Comparison of ENCODE assay signal across 18 mouse cellular contexts in the genomic region with DNA sequence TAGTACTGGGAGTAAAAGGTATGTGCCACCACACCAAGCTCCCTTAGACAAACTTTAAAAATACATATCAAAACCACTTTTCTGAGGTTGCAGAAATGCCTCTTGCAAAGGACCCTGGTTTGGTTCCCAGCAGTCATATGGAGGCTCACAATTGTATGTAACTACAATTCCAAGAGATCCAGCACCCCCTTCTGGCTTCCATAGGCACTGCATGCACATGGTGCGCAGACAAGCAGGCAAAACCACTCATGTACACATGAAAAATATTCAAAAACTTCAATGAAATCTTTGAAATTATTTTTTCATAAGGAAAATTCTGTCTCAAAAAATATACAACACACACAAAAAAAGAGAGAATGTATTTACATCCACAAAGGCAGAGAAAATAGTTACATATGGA. TPM values are rescaled to one million over a fixed set of nuclear protein-coding genes. Genes with fewer than 3 reads are reported as not detected.
DNase-seq lines count a peak whose midpoint lies in the region; TF ChIP-seq lines count a peak whose summit lies in the region.
"Had no signal": no experiment of that assay in that cellular context is flagged by ENCODE, and none has a peak within 500 bp of the region (broad histone marks: within the 10 kb centered on the region; RNA-seq: fewer than 3 reads in every experiment).

No protein-coding gene starts in this region.

- H3K27me3 ChIP-seq in heart, adult 2 months (ENCODE audit: control insufficient read depth, insufficient read depth, low read length), result no peaks in the 10 kb centered on the region
- no peaks in the 10 kb centered on the region for H3K27me3 ChIP-seq in testis, adult 2 months (ENCODE audit: control insufficient read depth, insufficient read depth, low read length)
- H3K27me3 ChIP-seq: embryonic facial prominence, embryonic 13.5 days; kidney, embryonic 15.5 days had no signal

- TF ChIP-seq POLR2A in heart, adult 2 months (IDR thresholded peaks at IDR 0.05; ENCODE audit: insufficient read depth, low read depth, low read length), result no peak
- no peak for TF ChIP-seq POLR2A in testis, adult 2 months (IDR thresholded peaks at IDR 0.05; ENCODE audit: control insufficient read depth, low read depth, low read length)

- H3K27ac ChIP-seq in heart, adult 2 months, result no peak overlapping the region
- H3K27ac ChIP-seq in layer of hippocampus, adult 2 months, result no peak overlapping the region
- H3K27ac ChIP-seq in testis, adult 2 months (ENCODE audit: control insufficient read depth, insufficient read depth, low read depth, low read length), result no peak overlapping the region
- H3K27ac ChIP-seq: embryonic facial prominence, embryonic 13.5 days; hindbrain, embryonic 14.5 days; kidney, embryonic 15.5 days; limb, embryonic 10.5 days had no signal

- peaks cover 2% of the 10 kb centered on the region; the same call in 1 of the 2 replicates for H3K36me3 ChIP-seq in heart, adult 2 months (ENCODE audit: control insufficient read depth, insufficient read depth, low read length)
- no peaks in the 10 kb centered on the region for H3K36me3 ChIP-seq in testis, adult 2 months (ENCODE audit: control insufficient read depth, insufficient read depth, low read length)
- H3K36me3 ChIP-seq: embryonic facial prominence, embryonic 13.5 days; kidney, embryonic 15.5 days; limb, embryonic 10.5 days had no signal

- H3K9ac ChIP-seq in heart, adult 2 months (ENCODE audit: low read depth, low read length), result no peak overlapping the region
- H3K9ac ChIP-seq: embryonic facial prominence, embryonic 13.5 days; hindbrain, embryonic 14.5 days; kidney, embryonic 15.5 days had no signal

- TF ChIP-seq EP300 in heart, adult 2 months (IDR thresholded peaks at IDR 0.05; ENCODE audit: insufficient read depth, low read depth, low read length), result no peak

- H3K4me3 ChIP-seq in heart, adult 2 months, result no peak overlapping the region
- H3K4me3 ChIP-seq in layer of hippocampus, adult 2 months, result no peak overlapping the region
- no peak overlapping the region for H3K4me3 ChIP-seq in testis, adult 2 months (ENCODE audit: control insufficient read depth, low read depth, low read length)
- H3K4me3 ChIP-seq: embryonic facial prominence, embryonic 13.5 days; kidney, embryonic 15.5 days; limb, embryonic 10.5 days; myocyte had no signal

- no peak for DNase-seq in heart, adult 2 months
- DNase-seq in heart, postnatal 14 days, result no peak
- DNase-seq in layer of hippocampus, adult 2 months (ENCODE audit: low spot score in 2 of 2), result no peak
- DNase-seq in layer of hippocampus, postnatal 36 days, result no peak
- DNase-seq in testis, postnatal 14 days (ENCODE audit: low spot score), result no peak
- DNase-seq in yolk sac, embryonic 10.5 days (ENCODE audit: low spot score), result no peak
- DNase-seq in kidney, postnatal 36 days, result no peak
- DNase-seq: adrenal gland, adult 8-10 months; cerebellum, adult 9-11 months; gastrocnemius, postnatal 14 days; midbrain, embryonic 14.5 days; thymus, postnatal 4 days had no signal

- H3K79me2 ChIP-seq in heart, adult 2 months (replicated peaks; ENCODE audit: control insufficient read depth, insufficient read depth, low read length), result no peaks in the 10 kb centered on the region

- peak; percentile 40 for TF ChIP-seq CTCF in heart, adult 2 months (IDR thresholded peaks at IDR 0.05)
- peak; percentile 24 for TF ChIP-seq CTCF in layer of hippocampus, adult 2 months (conservative IDR thresholded peaks at IDR 0.05)
- TF ChIP-seq CTCF in testis, adult 2 months (IDR thresholded peaks at IDR 0.05; ENCODE audit: control insufficient read depth, insufficient read depth, insufficient replicate concordance, low read depth, low read length), result peak; percentile 39; the same call in 1 of the 2 replicates

- peaks cover 5% of the 10 kb centered on the region for H3K4me1 ChIP-seq in heart, adult 2 months (ENCODE audit: control insufficient read depth, insufficient read depth, low read length)
- H3K4me1 ChIP-seq in testis, adult 2 months (ENCODE audit: control insufficient read depth, insufficient read depth, low read length), result no peaks in the 10 kb centered on the region
- H3K4me1 ChIP-seq: embryonic facial prominence, embryonic 13.5 days had no signal

- intact Hi-C loops in heart, adult 2 months (cut with DNase I), result loop anchor here (5.0 kb wide), 1 partner anchor 85 kb away; no protein-coding TSS in a partner anchor
- intact Hi-C loops in heart, postnatal 14 days (cut with DNase I), result no loop called here

- WGBS in heart, adult 2 months, result 100% methylated on average over 1 of the region's 1 CpGs

RNA-seq across cellular contexts. Expression of gene Fam189a2, which starts 26.1 kb away (rescaled TPM):
- total RNA-seq in heart, adult 2 months (2021), result 10 to 100 TPM; 51.2 to 55.1 TPM
- 52.0 and 73.9 TPM in 2 replicates for polyA plus RNA-seq in heart, adult 2 months (2012; rRNA removed)
- 10 to 100 TPM; 51.6 to 55.6 TPM for total RNA-seq in heart, postnatal 14 days (2021)
- total RNA-seq in layer of hippocampus, adult 2 months (2021), result 1 to 10 TPM; 7.9 to 8.6 TPM
- total RNA-seq in layer of hippocampus, postnatal 36 days (2021), result 1 to 10 TPM; 8.0 to 8.4 TPM
- 20.8 and 24.5 TPM in 2 replicates for polyA plus RNA-seq in testis, adult 2 months (2012; rRNA removed)

Comparison
In these comparisons a context has a peak if more than half of its experiments do, and no peak if none do; other contexts are left out.
1. RNA of gene Fam189a2, which starts 26.1 kb away (total RNA-seq): 51.6 to 55.6 TPM in heart, postnatal 14 days and 51.2 to 55.1 TPM in heart, adult 2 months; 7.9 to 8.6 TPM in layer of hippocampus, adult 2 months and 8.0 to 8.4 TPM in layer of hippocampus, postnatal 36 days; every median in the first group is over 4 times any median in the second.
2. Peak in every context shown above with its lines, with median percentiles within 50 percentile points of each other: CTCF ChIP-seq.